Mouse (Mus musculus) midbrain, embryonic 11.5 days (tissue): ENCODE data around the gene Ptch1. TPM values are rescaled to one million over a fixed set of nuclear protein-coding genes. Genes with fewer than 3 reads are reported as not detected.

Experiments
- ATAC-seq: fragments of 200-750 bp; cut with Nextera tagmentation; 2 replicates; pipeline ENCODE4 v1.8.0; 2017; ENCODE audit warnings: moderate TSS enrichment, moderate library complexity; ENCODE audit not compliant: low FRiP score
- DNase-seq: peaks from one replicate; pipeline ENCODE4 v3.0.0; 2015; ENCODE audit warnings: low spot score; ENCODE audit errors: missing footprints
- H3K27ac ChIP-seq: fragments of 300-500 bp; sonication (generic); 2 replicates; pipeline ENCODE4 v1.5.1; 2014; ENCODE audit warnings: low read depth, low read length
- H3K27me3 ChIP-seq: fragments of 300-500 bp; sonication (generic); 2 replicates; pipeline ENCODE4 v1.6.1; 2014; ENCODE audit warnings: mild to moderate bottlenecking, low read length, moderate library complexity, mixed read lengths; ENCODE audit not compliant: control insufficient read depth, insufficient read depth
- H3K36me3 ChIP-seq: fragments of 300-500 bp; sonication (generic); 2 replicates; pipeline ENCODE4 v1.6.1; 2014; ENCODE audit warnings: mild to moderate bottlenecking, low read length, moderate library complexity, mixed read lengths; ENCODE audit not compliant: control insufficient read depth, insufficient read depth
- H3K4me1 ChIP-seq: fragments of 300-500 bp; sonication (generic); 2 replicates; pipeline ENCODE4 v1.6.1; 2014; ENCODE audit warnings: low read length; ENCODE audit not compliant: control insufficient read depth, insufficient read depth
- H3K4me2 ChIP-seq: fragments of 300-500 bp; sonication (generic); 2 replicates; pipeline ENCODE4 v1.6.1; 2014; ENCODE audit warnings: mild to moderate bottlenecking, moderate library complexity
- H3K4me3 ChIP-seq: fragments of 300-500 bp; sonication (generic); 2 replicates; pipeline ENCODE4 v1.5.1; 2014; ENCODE audit warnings: low read depth, low read length
- H3K9ac ChIP-seq: fragments of 300-500 bp; sonication (generic); 2 replicates; pipeline ENCODE4 v1.6.1; 2014; ENCODE audit warnings: low read length
- H3K9me3 ChIP-seq: fragments of 300-500 bp; sonication (generic); 2 replicates; pipeline ENCODE4 v1.6.1; 2016; ENCODE audit warnings: low read length; ENCODE audit not compliant: control insufficient read depth
- WGBS: fragments of 180-500 bp; shearing (Covaris S2); extraction: QIAGEN DNeasy Blood & Tissue Kit; methylation state at CpG from one replicate; pipeline ENCODE4 v1.1.7; 2014; 5-methylcytosine and 5-hydroxymethylcytosine counted together
- polyA plus RNA-seq: library from polyadenylated mRNA; unstranded; fragments of >200 nt; fragmentation: Nextera tagmentation; extraction: Ambion mirVana; gene quantifications from 2 replicates; pipeline ENCODE4 v1.2.1, GENCODE M21; 2014

The Ptch1 gene
- polyA plus RNA-seq, 1 experiment from 2014 or later: 22.6 TPM

DNA sequence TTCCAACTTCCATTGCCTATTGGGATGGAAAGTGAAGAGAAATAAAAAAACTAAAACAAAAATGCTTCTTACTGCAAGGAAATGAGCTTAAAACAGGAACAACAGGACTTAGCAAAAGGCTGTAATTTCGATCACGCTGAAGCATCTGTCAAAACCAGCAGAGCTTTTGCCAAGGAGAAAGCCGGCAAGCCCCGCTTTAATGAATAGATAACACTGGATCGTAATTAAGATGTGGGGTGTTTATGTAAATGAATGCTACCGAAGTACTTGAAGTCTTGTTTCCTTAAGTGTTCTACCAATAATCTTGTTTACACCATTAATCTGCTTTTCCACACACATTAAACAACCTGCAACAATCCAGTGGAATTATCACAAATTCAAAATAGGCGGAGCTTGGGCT is 28.1 kb downstream of the Ptch1 start:
- Histone ChIP-seq H3K27me3 (no peaks in the 10 kb centered on the region), H3K27ac (no peak overlapping the region; the same call in 1 of the 2 replicates), H3K4me2 (no peak overlapping the region), H3K4me3 (no peak overlapping the region), H3K9ac (no peak overlapping the region), H3K36me3 (peaks cover 14% of the 10 kb centered on the region), H3K9me3 (no peaks in the 10 kb centered on the region), H3K4me1 (peaks cover 22% of the 10 kb centered on the region)
- no peak for DNase-seq
- 74% methylated on average over 7 of the region's 7 CpGs for WGBS
- ATAC-seq: no peak

DNA sequence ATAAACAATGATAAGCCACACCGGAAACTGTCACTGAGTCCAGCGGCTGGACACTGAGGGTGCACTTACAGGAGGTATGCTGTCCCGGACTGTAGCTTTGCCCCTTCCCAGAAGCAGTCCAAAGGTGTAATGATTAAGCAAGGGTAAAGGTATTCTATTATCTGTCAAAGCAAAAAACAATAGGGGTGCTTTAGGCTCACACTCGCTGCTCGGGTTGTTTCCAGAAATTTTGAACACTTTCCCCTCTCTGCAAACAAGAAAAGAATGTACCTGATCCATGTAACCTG is 28.5 kb downstream of the Ptch1 start:
- DNase-seq (no peak), ATAC-seq (no peak)
- no peaks in the 10 kb centered on the region for H3K27me3 ChIP-seq
- H3K36me3 ChIP-seq: peaks cover 15% of the 10 kb centered on the region
- H3K4me1 ChIP-seq: peaks cover 21% of the 10 kb centered on the region
- no peak overlapping the region for H3K9ac ChIP-seq
- H3K4me2 ChIP-seq: no peak overlapping the region
- H3K4me3 ChIP-seq: no peak overlapping the region
- no peaks in the 10 kb centered on the region for H3K9me3 ChIP-seq
- H3K27ac ChIP-seq: no peak overlapping the region; the same call in 1 of the 2 replicates
- 68% methylated on average over 5 of the region's 5 CpGs for WGBS

DNA sequence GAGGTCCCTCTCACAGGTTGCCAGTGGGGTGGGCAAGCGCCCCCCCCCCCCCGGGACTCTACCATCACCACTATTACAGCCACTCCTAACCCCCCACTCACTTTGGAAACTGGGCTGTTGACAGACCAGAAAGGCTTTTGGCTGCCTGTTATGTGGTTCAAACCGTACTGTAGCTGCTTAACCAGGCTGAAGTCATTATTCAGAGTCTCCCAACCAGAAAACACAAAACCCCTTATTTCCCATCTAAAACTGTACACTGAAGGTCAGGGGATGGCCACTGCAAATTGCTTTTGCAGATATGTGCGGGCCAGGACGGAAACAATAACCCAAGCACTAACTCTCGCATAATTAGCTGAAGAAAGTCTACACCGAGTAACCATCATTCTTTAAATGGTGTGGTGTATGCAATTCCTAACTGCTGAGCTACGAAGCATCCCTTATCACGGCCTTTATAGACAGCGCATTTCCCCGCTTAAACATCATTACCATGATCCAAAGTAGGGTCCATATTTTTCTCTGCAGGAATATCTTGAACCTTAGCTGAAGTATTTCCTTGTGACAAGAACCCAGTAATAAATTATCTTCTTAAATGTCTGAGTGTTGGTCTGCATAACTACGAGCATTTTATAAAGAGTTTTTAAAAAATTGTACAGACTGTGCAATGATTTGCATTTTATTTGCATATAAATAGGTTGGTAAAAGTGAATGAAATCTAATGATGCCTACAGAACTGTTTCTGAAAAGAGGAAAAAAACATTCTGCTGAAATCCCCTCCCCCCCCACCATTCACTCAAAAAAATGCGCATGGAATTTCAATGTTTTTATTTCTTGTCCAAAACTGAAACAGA is 29.1 kb downstream of the Ptch1 start:
- Histone ChIP-seq H3K36me3 (peaks cover 20% of the 10 kb centered on the region), H3K4me3 (no peak overlapping the region), H3K9me3 (no peaks in the 10 kb centered on the region), H3K27me3 (no peaks in the 10 kb centered on the region), H3K4me2 (no peak overlapping the region), H3K27ac (0 out of 2 replicates have a peak overlapping the region, but pooled peaks have one; percentile 36), H3K4me1 (peaks cover 20% of the 10 kb centered on the region), H3K9ac (no peak overlapping the region)
- 67% methylated on average over 13 of the region's 13 CpGs for WGBS
- no peak for DNase-seq
- 0 out of 2 replicates have a peak, but pooled peaks have one; percentile 25 for ATAC-seq

DNA sequence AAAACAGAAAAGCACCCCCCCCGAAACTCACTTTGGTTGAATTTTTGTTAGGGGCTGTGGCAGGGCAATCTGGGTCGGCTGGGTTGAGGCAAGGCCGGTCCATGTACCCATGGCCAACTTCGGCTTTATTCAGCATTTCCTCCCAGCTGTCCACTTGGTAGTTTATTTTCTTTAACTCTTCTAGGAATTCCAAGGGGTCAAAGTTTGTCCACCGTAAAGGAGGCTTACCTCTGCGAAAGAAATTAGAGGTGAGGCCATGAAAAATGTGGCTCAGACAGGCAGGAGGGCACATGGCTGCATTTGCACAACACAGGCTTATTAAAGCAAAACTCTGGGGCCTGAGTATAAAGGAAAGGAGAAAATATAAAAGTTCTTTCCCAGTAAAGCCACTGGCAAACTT is 29.9 kb downstream of the Ptch1 start:
- ATAC-seq: no peak
- Histone ChIP-seq H3K4me2 (no peak overlapping the region), H3K4me3 (no peak overlapping the region), H3K9ac (no peak overlapping the region), H3K27ac (no peak overlapping the region), H3K36me3 (peaks cover 29% of the 10 kb centered on the region), H3K9me3 (no peaks in the 10 kb centered on the region), H3K4me1 (peaks cover 15% of the 10 kb centered on the region), H3K27me3 (no peaks in the 10 kb centered on the region)
- 69% methylated on average over 6 of the region's 6 CpGs for WGBS
- no peak for DNase-seq

DNA sequence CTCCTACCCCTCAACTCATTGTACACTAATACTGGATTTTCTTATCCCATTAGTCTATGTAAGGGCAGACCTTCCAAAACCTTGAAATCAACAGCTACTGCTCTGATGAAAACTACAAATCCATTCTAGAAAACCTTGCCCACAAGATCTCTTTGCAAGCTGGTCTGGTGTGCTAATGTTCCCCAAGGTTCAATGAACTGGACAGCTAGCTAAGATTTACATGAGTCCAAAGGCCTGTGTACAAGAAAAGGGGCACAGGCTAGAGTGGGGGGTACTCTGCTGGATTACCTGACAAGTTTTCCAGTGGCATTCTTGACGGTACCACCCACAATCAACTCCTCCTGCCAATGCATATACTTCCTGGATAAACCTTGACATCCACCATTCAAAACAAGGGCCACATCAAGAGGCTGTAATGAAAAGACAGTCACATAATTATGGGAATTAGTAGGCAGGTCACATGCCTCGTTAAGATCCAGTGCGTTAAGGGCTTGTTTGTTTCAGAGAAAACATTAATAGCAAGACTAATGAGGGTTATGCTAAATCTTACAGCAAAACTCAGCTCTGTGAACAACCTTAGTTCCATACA is 30.5 kb downstream of the Ptch1 start:
- WGBS: 83% methylated on average over 3 of the region's 3 CpGs
- no peak for DNase-seq
- H3K27me3 ChIP-seq: no peaks in the 10 kb centered on the region
- peaks cover 34% of the 10 kb centered on the region for H3K36me3 ChIP-seq
- H3K9me3 ChIP-seq: no peaks in the 10 kb centered on the region
- no peak overlapping the region for H3K4me3 ChIP-seq
- H3K4me1 ChIP-seq: peaks cover 15% of the 10 kb centered on the region
- no peak overlapping the region for H3K9ac ChIP-seq
- H3K27ac ChIP-seq: no peak overlapping the region
- no peak for ATAC-seq
- H3K4me2 ChIP-seq: no peak overlapping the region

DNA sequence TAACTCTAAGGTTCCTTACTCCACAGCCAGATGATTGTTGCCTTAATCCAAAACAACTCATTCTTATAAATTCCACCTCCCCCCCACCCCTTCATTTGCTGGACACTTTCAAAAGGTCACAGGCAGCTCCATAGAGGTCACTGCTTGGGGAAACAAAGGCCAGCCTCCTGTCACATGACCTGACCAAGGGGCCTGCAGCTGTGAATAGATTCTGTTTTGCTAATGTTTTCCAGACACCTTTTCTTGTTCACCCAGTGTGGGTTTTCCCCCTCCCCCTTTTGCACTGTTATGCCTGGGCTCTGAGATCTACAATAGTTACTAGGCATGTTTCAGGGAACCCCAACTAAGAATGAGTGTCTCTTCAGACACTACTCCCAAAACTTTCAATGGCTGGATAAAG is 31.9 kb downstream of the Ptch1 start:
- Histone ChIP-seq H3K27me3 (no peaks in the 10 kb centered on the region), H3K9ac (no peak overlapping the region), H3K4me1 (peaks cover 15% of the 10 kb centered on the region), H3K4me2 (no peak overlapping the region), H3K4me3 (no peak overlapping the region), H3K9me3 (no peaks in the 10 kb centered on the region), H3K27ac (no peak overlapping the region), H3K36me3 (peaks cover 35% of the 10 kb centered on the region)
- DNase-seq (no peak), ATAC-seq (no peak)

DNA sequence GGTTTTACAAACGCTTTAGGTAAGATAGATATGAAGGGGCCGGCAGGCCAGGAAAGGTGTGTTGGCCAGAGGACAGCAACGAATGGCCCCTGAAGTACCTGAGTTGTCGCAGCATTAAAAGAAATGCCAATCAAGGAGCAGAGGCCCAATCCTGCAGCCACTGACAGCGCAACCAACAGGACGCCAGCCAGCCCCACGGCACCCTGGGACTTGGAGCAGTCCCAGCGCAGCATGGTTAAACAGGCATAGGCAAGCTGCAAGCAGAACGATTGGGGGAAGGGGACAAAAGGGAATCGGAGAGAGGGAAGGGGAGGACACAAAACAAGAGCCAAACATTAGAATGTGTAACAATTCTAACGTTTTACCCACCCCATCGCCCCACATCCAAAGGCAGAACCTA is 32.8 kb downstream of the Ptch1 start:
- peaks cover 42% of the 10 kb centered on the region for H3K36me3 ChIP-seq
- H3K9ac ChIP-seq: no peak overlapping the region
- H3K27ac ChIP-seq: no peak overlapping the region
- no peaks in the 10 kb centered on the region for H3K9me3 ChIP-seq
- H3K4me2 ChIP-seq: no peak overlapping the region
- no peak for DNase-seq
- no peaks in the 10 kb centered on the region for H3K27me3 ChIP-seq
- ATAC-seq: no peak
- no peak overlapping the region for H3K4me3 ChIP-seq
- peaks cover 10% of the 10 kb centered on the region for H3K4me1 ChIP-seq
- 89% methylated on average over 12 of the region's 12 CpGs for WGBS

DNA sequence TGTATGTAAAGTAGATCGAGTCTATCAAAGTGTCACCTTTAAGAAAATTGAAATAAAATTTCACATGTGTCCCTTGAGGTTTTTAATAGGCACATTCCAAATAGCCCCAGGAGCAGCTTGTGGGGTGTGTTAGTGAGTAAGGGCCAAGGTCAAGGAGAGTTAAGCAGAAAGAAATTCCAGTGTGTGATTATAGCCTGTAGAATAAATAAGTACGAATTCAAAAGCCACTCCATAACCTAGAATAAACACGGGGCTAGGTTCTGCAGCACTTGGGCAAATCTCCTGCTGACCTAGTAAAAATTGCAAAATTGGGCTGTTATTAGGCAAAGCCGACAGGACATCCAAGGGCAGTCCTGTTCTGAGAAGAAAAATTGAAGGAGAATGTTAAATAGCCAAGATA is 38.4 kb downstream of the Ptch1 start:
- H3K36me3 ChIP-seq: peaks cover 60% of the 10 kb centered on the region
- H3K4me1 ChIP-seq: peaks cover 5% of the 10 kb centered on the region
- 82% methylated on average over 4 of the region's 4 CpGs for WGBS
- no peak overlapping the region for H3K27ac ChIP-seq
- H3K9me3 ChIP-seq: no peaks in the 10 kb centered on the region
- H3K27me3 ChIP-seq: no peaks in the 10 kb centered on the region
- H3K4me2 ChIP-seq: no peak overlapping the region
- DNase-seq: no peak
- H3K4me3 ChIP-seq: no peak overlapping the region
- ATAC-seq: no peak
- no peak overlapping the region for H3K9ac ChIP-seq

DNA sequence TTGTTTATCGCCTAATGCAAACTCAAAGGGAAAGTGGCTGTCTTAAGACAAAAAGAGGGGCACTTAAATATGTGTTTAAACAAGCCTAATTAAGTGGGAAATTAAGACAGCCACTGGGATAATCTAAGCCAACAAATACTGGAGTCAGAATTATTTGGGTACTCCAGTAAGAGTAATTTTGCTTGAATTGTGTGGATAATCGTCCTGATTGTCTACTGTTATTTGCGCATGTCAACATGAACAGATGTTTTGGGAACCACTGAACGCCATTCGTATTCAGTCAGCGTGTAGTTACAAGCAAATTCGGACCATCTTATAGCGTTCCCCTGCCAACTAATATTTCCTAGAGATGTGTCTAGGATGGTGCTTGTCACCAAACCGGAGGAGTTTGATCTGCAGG is 42.5 kb downstream of the Ptch1 start:
- Histone ChIP-seq H3K4me3 (no peak overlapping the region), H3K4me1 (peaks cover 21% of the 10 kb centered on the region), H3K4me2 (no peak overlapping the region), H3K9me3 (no peaks in the 10 kb centered on the region), H3K27me3 (no peaks in the 10 kb centered on the region), H3K9ac (no peak overlapping the region), H3K27ac (no peak overlapping the region), H3K36me3 (peaks cover 37% of the 10 kb centered on the region)
- ATAC-seq: no peak
- no peak for DNase-seq
- WGBS: 81% methylated on average over 9 of the region's 9 CpGs
